Mouse (Mus musculus) lung, postnatal 0 days (tissue): ENCODE data around the gene Pdzd8. TPM values are rescaled to one million over a fixed set of nuclear protein-coding genes. Genes with fewer than 3 reads are reported as not detected.
A peak's percentile ranks its signal among the peaks of the same experiment; 100 is the strongest.

Experiments
- ATAC-seq: fragments of 200-750 bp; cut with Nextera tagmentation; 2 replicates; pipeline ENCODE4 v1.8.0; 2017; ENCODE audit warnings: moderate library complexity
- DNase-seq: peaks from one replicate; pipeline ENCODE4 v3.0.0-alpha.2; 2016; ENCODE audit warnings: low spot score
- H3K27ac ChIP-seq: fragments of 300-500 bp; sonication (generic); 2 replicates; pipeline ENCODE4 v1.5.1; 2014; ENCODE audit warnings: antibody characterized with exemption, mild to moderate bottlenecking, low read length, mixed read lengths
- H3K27me3 ChIP-seq: fragments of 300-500 bp; sonication (generic); replicated peaks from 2 replicates; pipeline ENCODE4 v1.6.1; 2014; ENCODE audit warnings: low read length, mixed read lengths; ENCODE audit not compliant: insufficient read depth
- H3K36me3 ChIP-seq: fragments of 300-500 bp; sonication (generic); 2 replicates; pipeline ENCODE4 v1.6.1; 2014; ENCODE audit warnings: low read length, mixed read lengths; ENCODE audit not compliant: insufficient read depth
- H3K4me1 ChIP-seq: fragments of 300-500 bp; sonication (generic); 2 replicates; pipeline ENCODE4 v1.6.1; 2014; ENCODE audit warnings: antibody characterized with exemption, low read depth, low read length, mixed read lengths; ENCODE audit not compliant: insufficient read depth
- H3K4me2 ChIP-seq: fragments of 300-500 bp; sonication (generic); replicated peaks from 2 replicates; pipeline ENCODE4 v1.6.1; 2014; ENCODE audit warnings: low read depth, mild to moderate bottlenecking, low read length, moderate library complexity, mixed read lengths
- H3K4me3 ChIP-seq: fragments of 300-500 bp; sonication (generic); 2 replicates; pipeline ENCODE4 v1.5.1; 2014; ENCODE audit warnings: low read depth, low read length
- H3K9ac ChIP-seq: fragments of 300-500 bp; sonication (generic); replicated peaks from 2 replicates; pipeline ENCODE4 v1.6.1; 2014; ENCODE audit warnings: low read depth, mild to moderate bottlenecking
- H3K9me3 ChIP-seq: fragments of 300-500 bp; sonication (generic); 2 replicates; pipeline ENCODE4 v1.6.1; 2016; ENCODE audit warnings: low read length, mixed read lengths
- CTCF ChIP-seq: IDR thresholded peaks from 2 replicates; pipeline ENCODE4 v1.5.1; 2016; ENCODE audit warnings: antibody characterized with exemption, mild to moderate bottlenecking
- EP300 ChIP-seq: IDR thresholded peaks from 2 replicates; pipeline ENCODE4 v1.6.1; 2016; ENCODE audit warnings: antibody characterized with exemption, mild to moderate bottlenecking, control low read depth
- WGBS: fragments of 180-500 bp; shearing (Covaris S2); extraction: QIAGEN DNeasy Blood & Tissue Kit; methylation state at CpG from one replicate; pipeline ENCODE4 v1.1.7; 2014; 5-methylcytosine and 5-hydroxymethylcytosine counted together
- polyA plus RNA-seq: library from polyadenylated mRNA; unstranded; fragments of >200 nt; fragmentation: Nextera tagmentation; extraction: Ambion mirVana; gene quantifications from 2 replicates; pipeline ENCODE4 v1.2.1, GENCODE M21; 2015

The Pdzd8 gene
- polyA plus RNA-seq, 1 experiment from 2014 or later: 6.3 TPM

DNA sequence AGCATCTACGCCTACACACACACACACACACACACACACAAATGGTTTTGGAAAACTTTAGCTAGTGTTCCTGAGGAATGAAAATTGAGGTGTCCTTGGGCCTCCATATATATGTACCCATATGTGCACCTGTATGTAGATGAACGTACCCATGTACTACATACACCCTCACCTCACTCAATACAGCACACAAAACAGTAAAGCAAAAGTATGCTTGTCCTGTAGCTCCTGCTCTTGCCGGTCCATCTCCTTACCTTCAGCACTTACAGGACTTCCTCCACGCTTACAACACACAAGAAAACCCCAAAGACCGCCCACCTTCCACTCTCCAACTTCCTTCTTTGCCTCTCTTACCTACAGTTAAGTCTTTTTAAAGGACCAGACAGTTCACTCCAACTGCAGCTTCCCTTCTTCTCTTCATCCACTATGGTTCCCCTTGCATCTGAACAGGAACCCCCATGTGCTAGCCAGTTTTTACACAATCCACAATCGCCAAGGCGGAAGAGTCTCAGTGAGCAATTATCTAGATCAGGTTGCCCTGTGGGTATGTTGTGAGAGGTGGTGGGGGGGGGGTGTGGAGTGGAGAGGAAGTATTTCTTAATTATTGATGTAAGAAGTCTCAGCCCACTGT is 4.8 kb upstream of the Pdzd8 start:
- Histone ChIP-seq H3K9me3 (no peaks in the 10 kb centered on the region), H3K27ac (no peak overlapping the region), H3K4me3 (no peak overlapping the region), H3K9ac (no peak overlapping the region), H3K27me3 (no peaks in the 10 kb centered on the region), H3K4me2 (no peak overlapping the region), H3K4me1 (no peaks in the 10 kb centered on the region), H3K36me3 (no peaks in the 10 kb centered on the region)
- no peak for TF ChIP-seq CTCF
- TF ChIP-seq EP300: no peak
- 74% methylated on average over 7 of the region's 7 CpGs for WGBS
- DNase-seq (peak; percentile 21), ATAC-seq (no peak)

DNA sequence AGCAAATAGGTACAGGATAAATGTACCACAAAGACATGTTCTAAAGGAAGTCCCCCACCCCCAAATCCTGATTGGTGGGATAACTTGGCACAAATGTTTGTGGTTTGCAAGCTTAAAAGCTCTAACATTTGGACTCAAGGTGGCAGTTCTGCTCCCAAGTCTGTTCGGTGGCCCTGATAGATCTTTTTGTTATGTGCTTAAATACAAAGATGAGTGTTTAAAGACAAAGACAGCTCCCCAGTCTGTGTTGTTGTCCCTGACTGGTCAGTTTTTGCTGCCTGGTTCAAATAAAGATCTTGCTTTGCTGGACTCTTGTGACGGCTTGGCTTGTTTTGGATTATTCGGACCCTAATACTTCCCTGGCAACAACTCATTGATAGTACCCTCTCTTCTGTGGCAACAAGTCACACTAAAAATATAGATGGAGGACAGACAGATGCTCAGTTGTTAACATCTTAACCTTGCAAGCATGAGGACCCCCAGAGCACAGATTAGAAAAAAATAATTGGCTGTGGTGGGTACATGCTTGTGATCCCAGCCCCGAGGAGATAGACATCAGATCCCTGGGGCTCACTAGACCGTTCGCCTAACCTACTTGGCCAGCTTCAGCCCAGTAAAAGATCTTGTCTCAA is 3.9 kb upstream of the Pdzd8 start:
- TF ChIP-seq CTCF (no peak), EP300 (no peak)
- Histone ChIP-seq H3K4me2 (no peak overlapping the region), H3K27me3 (no peaks in the 10 kb centered on the region), H3K27ac (no peak overlapping the region), H3K4me1 (no peaks in the 10 kb centered on the region; the same call in 1 of the 2 replicates), H3K9ac (no peak overlapping the region), H3K36me3 (no peaks in the 10 kb centered on the region), H3K4me3 (no peak overlapping the region), H3K9me3 (no peaks in the 10 kb centered on the region)
- ATAC-seq: no peak
- DNase-seq: no peak
- 88% methylated on average over 6 of the region's 6 CpGs for WGBS

DNA sequence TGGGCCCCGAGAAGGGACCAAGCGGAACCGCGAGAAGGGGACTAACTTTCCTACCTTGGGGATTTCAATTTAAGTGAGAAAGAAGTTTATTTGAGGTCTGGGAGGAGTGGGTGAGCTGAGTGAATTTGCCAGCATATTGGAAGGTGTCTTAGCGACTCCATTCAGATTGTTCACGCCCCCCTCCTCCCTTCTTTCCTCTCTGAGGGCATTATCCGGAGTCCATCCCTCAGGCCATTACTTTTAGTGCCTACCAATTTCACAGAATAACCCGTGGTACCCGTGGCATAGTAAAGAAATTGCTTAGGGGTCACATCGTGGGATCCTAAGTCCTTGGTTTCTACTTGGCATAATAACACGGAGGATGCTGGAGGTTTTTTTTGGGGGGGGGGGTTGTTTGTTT is 745 bp upstream of the Pdzd8 start:
- no peak for DNase-seq
- no peaks in the 10 kb centered on the region for H3K36me3 ChIP-seq
- TF ChIP-seq EP300: no peak
- no peak for TF ChIP-seq CTCF
- H3K4me1 ChIP-seq: peaks cover 13% of the 10 kb centered on the region; the same call in 1 of the 2 replicates
- no peaks in the 10 kb centered on the region for H3K9me3 ChIP-seq
- no peaks in the 10 kb centered on the region for H3K27me3 ChIP-seq
- peak overlapping the region; percentile 93 for H3K4me3 ChIP-seq
- peak overlapping the region; percentile 89 for H3K4me2 ChIP-seq
- WGBS: 7% methylated on average over 11 of the region's 11 CpGs
- ATAC-seq: no peak
- H3K9ac ChIP-seq: peak overlapping the region; percentile 36; the same call in 1 of the 2 replicates
- H3K27ac ChIP-seq: peak overlapping the region; percentile 92

DNA sequence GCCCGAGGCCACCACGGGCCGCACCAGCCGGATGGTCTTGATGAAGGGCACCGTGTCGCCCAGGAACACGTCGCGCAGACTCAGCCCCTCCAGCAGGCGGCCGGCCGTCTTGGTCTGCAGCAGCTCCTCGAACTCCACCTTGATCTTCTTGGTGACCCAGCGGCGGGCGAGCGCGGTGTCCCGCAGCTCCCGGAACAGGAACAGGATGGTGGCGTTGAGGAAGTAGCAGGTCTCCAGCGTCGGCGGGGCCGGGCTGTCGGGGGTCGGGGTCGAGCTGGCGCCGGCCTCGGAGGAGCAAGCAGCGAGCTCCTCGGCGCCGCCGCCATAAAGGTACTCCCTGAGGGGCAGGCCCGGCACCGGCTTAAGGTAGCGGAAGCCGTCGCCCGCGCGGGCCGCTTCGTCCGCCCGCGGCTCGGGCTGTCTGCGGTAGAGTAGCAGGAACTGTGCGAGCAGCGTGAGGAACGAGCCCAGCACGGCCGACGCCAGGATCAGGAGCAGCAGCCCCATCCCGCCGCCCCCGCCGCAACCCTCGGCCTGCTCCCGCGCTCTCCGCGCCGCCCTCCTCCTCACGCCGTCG is 411 bp downstream of the Pdzd8 start:
- peak overlapping the region; percentile 84 for H3K9ac ChIP-seq
- H3K4me1 ChIP-seq: peaks cover 16% of the 10 kb centered on the region; the same call in 1 of the 2 replicates
- H3K27me3 ChIP-seq: no peaks in the 10 kb centered on the region
- peak overlapping the region; percentile 93 for H3K4me3 ChIP-seq
- 0% methylated on average over 39 of the region's 70 CpGs for WGBS
- DNase-seq: peak; percentile 78
- H3K27ac ChIP-seq: peak overlapping the region; percentile 92
- no peaks in the 10 kb centered on the region for H3K9me3 ChIP-seq
- ATAC-seq: peak; percentile 49
- H3K4me2 ChIP-seq: peak overlapping the region; percentile 89
- no peaks in the 10 kb centered on the region for H3K36me3 ChIP-seq
- TF ChIP-seq EP300 (no peak), CTCF (peak; percentile 56)

DNA sequence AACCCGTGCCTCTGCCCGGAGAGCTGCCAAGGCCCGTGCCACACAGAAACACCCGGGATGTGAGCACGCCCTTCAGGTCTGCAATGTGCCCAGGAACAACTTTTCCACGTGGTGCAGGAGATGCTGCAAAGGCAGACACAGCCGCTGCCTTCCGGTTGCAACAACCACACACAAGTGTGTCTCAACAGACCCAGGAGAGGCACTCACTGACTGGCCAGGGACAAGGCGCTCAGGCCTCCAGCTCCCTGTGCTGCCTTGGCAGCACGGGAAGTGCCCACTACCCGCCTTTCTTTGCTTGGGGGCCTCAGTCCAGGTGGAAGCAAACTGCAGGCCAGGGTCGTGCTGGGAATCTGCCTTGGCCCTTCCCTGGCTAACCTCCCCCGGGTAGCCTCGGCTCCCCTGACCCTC is 1.3 kb downstream of the Pdzd8 start:
- ATAC-seq (0 out of 2 replicates have a peak, but pooled peaks have one; percentile 8), DNase-seq (peak; percentile 66)
- no peaks in the 10 kb centered on the region for H3K36me3 ChIP-seq
- no peaks in the 10 kb centered on the region for H3K9me3 ChIP-seq
- H3K27ac ChIP-seq: 0 out of 2 replicates have a peak overlapping the region, but pooled peaks have one; percentile 92
- H3K4me2 ChIP-seq: peak overlapping the region; percentile 89
- WGBS: 2% methylated on average over 14 of the region's 14 CpGs
- H3K27me3 ChIP-seq: no peaks in the 10 kb centered on the region
- H3K9ac ChIP-seq: peak overlapping the region; percentile 84
- peaks cover 16% of the 10 kb centered on the region; the same call in 1 of the 2 replicates for H3K4me1 ChIP-seq
- peak overlapping the region; percentile 93 for H3K4me3 ChIP-seq
- TF ChIP-seq CTCF: no peak

DNA sequence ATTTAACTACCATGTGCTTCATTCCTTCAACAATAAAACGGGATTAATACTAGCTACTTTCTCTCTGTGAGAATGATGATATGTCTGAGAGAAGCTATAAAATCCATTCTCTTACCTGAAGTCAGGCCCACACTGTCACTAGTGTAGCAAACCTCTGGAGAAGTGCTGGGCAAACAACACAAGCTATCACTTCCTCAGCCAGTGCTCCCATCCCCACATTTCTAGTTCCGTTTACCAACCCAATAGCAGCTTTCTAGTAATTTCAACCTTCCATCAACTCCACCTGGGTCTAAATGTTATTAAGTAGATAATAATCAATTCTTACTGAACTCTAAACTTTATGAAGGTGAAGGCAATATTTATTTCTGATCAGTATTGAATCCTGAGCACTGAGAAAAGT is 2.6 kb downstream of the Pdzd8 start:
- H3K27ac ChIP-seq: no peak overlapping the region
- DNase-seq (no peak), ATAC-seq (no peak)
- H3K4me1 ChIP-seq: peaks cover 16% of the 10 kb centered on the region; the same call in 1 of the 2 replicates
- H3K9ac ChIP-seq: no peak overlapping the region
- no peaks in the 10 kb centered on the region for H3K36me3 ChIP-seq
- peak overlapping the region; percentile 93; the same call in 1 of the 2 replicates for H3K4me3 ChIP-seq
- WGBS: 29% methylated on average over 2 of the region's 2 CpGs
- no peaks in the 10 kb centered on the region for H3K27me3 ChIP-seq
- no peaks in the 10 kb centered on the region for H3K9me3 ChIP-seq
- TF ChIP-seq CTCF (no peak), EP300 (no peak)
- peak overlapping the region; percentile 89; the same call in 1 of the 2 replicates for H3K4me2 ChIP-seq
